Mouse (Mus musculus): ENCODE measurements at regions not wholly inside any gene's neighbourhood (a gene's known extent, or its start where the extent isn't known, plus 50 kb on each side); places are given as distances from the start of the nearest gene placed in this dataset.

GRCm38 (mm10) chr13:52445513-52445912 lies 85.6 kb downstream of the Diras2 start:
- no peak overlapping the region for H3K9ac ChIP-seq (ENCODE audit: low read depth, poor library complexity, severe bottlenecking)

GRCm38 (mm10) chr13:52448902-52449301 lies 82.2 kb downstream of the Diras2 start:
- Histone ChIP-seq H3K27me3 (ENCODE audit: control insufficient read depth, insufficient read depth, low read length, poor library complexity, severe bottlenecking) (no peaks in the 10 kb centered on the region), H3K9me3 (replicated peaks; ENCODE audit: control insufficient read depth, insufficient read depth, low read length, poor library complexity, severe bottlenecking) (no peaks in the 10 kb centered on the region), H3K4me1 (ENCODE audit: control insufficient read depth, insufficient read depth, low read length) (no peaks in the 10 kb centered on the region), H3K27ac (ENCODE audit: insufficient read depth, low read length) (no peak overlapping the region), H3K36me3 (ENCODE audit: control insufficient read depth, insufficient read depth, low read length, poor library complexity, severe bottlenecking) (no peaks in the 10 kb centered on the region), H3K9ac (ENCODE audit: low read depth, poor library complexity, severe bottlenecking) (no peak overlapping the region), H3K4me3 (ENCODE audit: low read depth, low read length) (no peak overlapping the region)
- TF ChIP-seq EP300 (IDR thresholded peaks at IDR 0.05; ENCODE audit: insufficient read depth, low read depth, low read length) (no peak), CTCF (IDR thresholded peaks at IDR 0.05; ENCODE audit: low read depth, low read length) (no peak), POLR2A (IDR thresholded peaks at IDR 0.05; ENCODE audit: insufficient read depth, low read length) (no peak)

More at GRCm38 (mm10) chr13:52445513-52445912, 85.6 kb downstream of the Diras2 start:
- no peak overlapping the region for H3K27ac ChIP-seq (ENCODE audit: insufficient read depth, low read length)
- H3K36me3 ChIP-seq (ENCODE audit: control insufficient read depth, insufficient read depth, low read length, poor library complexity, severe bottlenecking), result no peaks in the 10 kb centered on the region
- H3K9me3 ChIP-seq (replicated peaks; ENCODE audit: control insufficient read depth, insufficient read depth, low read length, poor library complexity, severe bottlenecking), result no peaks in the 10 kb centered on the region
- H3K4me3 ChIP-seq (ENCODE audit: low read depth, low read length), result no peak overlapping the region
- no peak for TF ChIP-seq POLR2A (IDR thresholded peaks at IDR 0.05; ENCODE audit: insufficient read depth, low read length)
- no peak for TF ChIP-seq CTCF (IDR thresholded peaks at IDR 0.05; ENCODE audit: low read depth, low read length)
- TF ChIP-seq EP300 (IDR thresholded peaks at IDR 0.05; ENCODE audit: insufficient read depth, low read depth, low read length), result no peak
- H3K27me3 ChIP-seq (ENCODE audit: control insufficient read depth, insufficient read depth, low read length, poor library complexity, severe bottlenecking), result no peaks in the 10 kb centered on the region
- H3K4me1 ChIP-seq (ENCODE audit: control insufficient read depth, insufficient read depth, low read length), result no peaks in the 10 kb centered on the region

GRCm38 (mm10) chr13:52451486-52451885 lies 79.6 kb downstream of the Diras2 start:
- Histone ChIP-seq H3K9me3 (replicated peaks; ENCODE audit: control insufficient read depth, insufficient read depth, low read length, poor library complexity, severe bottlenecking) (no peaks in the 10 kb centered on the region), H3K27me3 (ENCODE audit: control insufficient read depth, insufficient read depth, low read length, poor library complexity, severe bottlenecking) (no peaks in the 10 kb centered on the region), H3K36me3 (ENCODE audit: control insufficient read depth, insufficient read depth, low read length, poor library complexity, severe bottlenecking) (no peaks in the 10 kb centered on the region), H3K4me1 (ENCODE audit: control insufficient read depth, insufficient read depth, low read length) (no peaks in the 10 kb centered on the region), H3K4me3 (ENCODE audit: low read depth, low read length) (no peak overlapping the region), H3K27ac (ENCODE audit: insufficient read depth, low read length) (no peak overlapping the region), H3K9ac (ENCODE audit: low read depth, poor library complexity, severe bottlenecking) (no peak overlapping the region)
- no peak for TF ChIP-seq POLR2A (IDR thresholded peaks at IDR 0.05; ENCODE audit: insufficient read depth, low read length)
- TF ChIP-seq CTCF (IDR thresholded peaks at IDR 0.05; ENCODE audit: low read depth, low read length), result no peak
- TF ChIP-seq EP300 (IDR thresholded peaks at IDR 0.05; ENCODE audit: insufficient read depth, low read depth, low read length), result no peak

GRCm38 (mm10) chr13:52452291-52452690 lies 78.8 kb downstream of the Diras2 start:
- H3K27me3 ChIP-seq (ENCODE audit: control insufficient read depth, insufficient read depth, low read length, poor library complexity, severe bottlenecking), result no peaks in the 10 kb centered on the region
- no peak overlapping the region for H3K4me3 ChIP-seq (ENCODE audit: low read depth, low read length)
- H3K27ac ChIP-seq (ENCODE audit: insufficient read depth, low read length), result no peak overlapping the region
- H3K36me3 ChIP-seq (ENCODE audit: control insufficient read depth, insufficient read depth, low read length, poor library complexity, severe bottlenecking), result no peaks in the 10 kb centered on the region
- H3K4me1 ChIP-seq (ENCODE audit: control insufficient read depth, insufficient read depth, low read length), result no peaks in the 10 kb centered on the region
- H3K9me3 ChIP-seq (replicated peaks; ENCODE audit: control insufficient read depth, insufficient read depth, low read length, poor library complexity, severe bottlenecking), result no peaks in the 10 kb centered on the region
- no peak for TF ChIP-seq CTCF (IDR thresholded peaks at IDR 0.05; ENCODE audit: low read depth, low read length)
- TF ChIP-seq POLR2A (IDR thresholded peaks at IDR 0.05; ENCODE audit: insufficient read depth, low read length), result no peak
- TF ChIP-seq EP300 (IDR thresholded peaks at IDR 0.05; ENCODE audit: insufficient read depth, low read depth, low read length), result no peak
- H3K9ac ChIP-seq (ENCODE audit: low read depth, poor library complexity, severe bottlenecking), result no peak overlapping the region

Data from ES-Bruce4 (cell line).